Mouse (Mus musculus) c-Kit-negative CD71-positive TER-119-positive erythroid progenitor cells, embryonic 14.5 days (primary cell): ENCODE measurements around the gene Pigl.

Experiments
- DNase-seq: peaks from one replicate; pipeline ENCODE4 v3.0.0-alpha.2; 2013; ENCODE audit warnings: low read depth, low spot score

The Pigl gene

GRCm38 (mm10) chr11:62557205-62557604, 98.9 kb downstream of the Pigl start:
- DNase-seq = no peak

GRCm38 (mm10) chr11:62558152-62558551, 99.9 kb downstream of the Pigl start:
- no peak for DNase-seq

DNA sequence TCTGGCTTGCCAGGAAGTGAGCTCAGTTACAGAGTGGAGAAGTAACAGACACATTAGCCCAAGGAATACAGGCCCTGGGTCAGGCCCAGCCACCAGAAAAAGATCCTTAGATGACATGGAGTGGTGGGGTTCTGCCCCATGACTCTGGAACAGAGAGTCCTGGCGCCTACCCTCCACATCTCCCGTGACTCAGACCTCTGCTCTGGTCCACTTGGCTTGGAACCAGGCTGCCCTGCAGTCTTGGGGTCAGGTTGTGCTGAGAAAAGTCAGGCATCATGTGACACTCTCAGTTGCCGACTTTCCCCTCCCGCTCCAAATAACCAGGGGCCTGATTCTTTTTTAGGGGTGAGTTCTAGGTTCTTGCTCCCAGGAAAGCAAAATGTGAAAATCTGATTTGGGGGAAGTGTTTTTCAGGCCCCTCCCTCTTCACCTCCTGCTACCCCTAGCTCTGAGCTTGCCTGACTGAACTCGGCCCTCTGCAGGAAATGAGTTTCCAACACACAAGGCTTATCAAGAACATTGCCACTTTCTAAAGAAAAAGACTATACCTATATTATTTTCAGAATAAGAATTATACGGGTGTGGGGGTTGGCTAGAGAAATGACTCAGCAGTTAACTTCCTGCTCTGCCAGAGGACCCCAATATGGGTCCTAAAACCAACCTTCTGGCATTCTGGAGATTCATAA, 100.8 kb downstream of the Pigl start:
- no peak for DNase-seq

DNA sequence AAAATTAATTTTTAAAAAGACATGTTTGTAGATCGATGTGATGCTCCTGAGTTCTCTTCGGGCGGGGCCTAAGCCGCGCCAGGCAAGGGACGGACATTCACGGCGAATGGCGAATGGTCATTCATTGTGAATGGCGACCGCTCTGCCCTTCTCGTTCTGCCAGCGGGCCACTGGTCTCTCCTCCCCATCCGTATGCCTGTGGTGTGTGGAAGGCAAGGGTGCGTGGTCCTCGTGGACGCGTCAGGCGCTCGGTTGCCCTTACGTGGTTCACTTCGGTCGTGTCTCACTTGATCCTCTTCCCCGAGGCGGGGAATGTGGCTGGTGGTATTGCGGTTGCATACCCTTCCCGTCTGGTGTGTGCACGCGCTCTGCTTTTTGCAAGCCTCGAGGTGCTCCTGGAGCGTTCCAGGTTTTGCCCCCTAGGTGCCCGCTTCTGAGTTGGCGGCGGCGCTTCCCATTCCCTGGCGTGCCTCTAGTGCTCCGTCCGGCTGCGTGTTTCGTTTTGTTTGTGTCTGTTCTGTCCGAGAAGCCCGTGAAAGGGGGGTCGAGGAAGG, 102.3 kb downstream of the Pigl start:
- no peak for DNase-seq

- no peak for DNase-seq
Observed at GRCm38 (mm10) chr11:62563590-62563989, 105.3 kb downstream of the Pigl start.
